Mouse (Mus musculus) limb, embryonic 13.5 days (tissue): ENCODE data around the gene Ces1e. TPM values are rescaled to one million over a fixed set of nuclear protein-coding genes. Genes with fewer than 3 reads are reported as not detected.

Source experiments
- ATAC-seq: fragments of 200-750 bp; cut with Nextera tagmentation; 2 replicates; pipeline ENCODE4 v1.8.0; 2017; ENCODE audit warnings: low read depth, moderate number of reproducible peaks, moderate TSS enrichment; ENCODE audit not compliant: low FRiP score
- H3K27ac ChIP-seq: fragments of 300-500 bp; sonication (generic); 2 replicates; pipeline ENCODE4 v1.5.1; 2015; ENCODE audit warnings: inconsistent platforms, mild to moderate bottlenecking, moderate library complexity
- H3K27me3 ChIP-seq: fragments of 300-500 bp; sonication (generic); 2 replicates; pipeline ENCODE4 v1.6.1; 2015; ENCODE audit warnings: mild to moderate bottlenecking, inconsistent platforms
- H3K36me3 ChIP-seq: fragments of 300-500 bp; sonication (generic); 2 replicates; pipeline ENCODE4 v1.6.1; 2015; ENCODE audit warnings: inconsistent platforms, mild to moderate bottlenecking, moderate library complexity
- H3K4me1 ChIP-seq: fragments of 300-500 bp; sonication (generic); 2 replicates; pipeline ENCODE4 v1.6.1; 2015; ENCODE audit warnings: inconsistent platforms
- H3K4me2 ChIP-seq: fragments of 300-500 bp; sonication (generic); replicated peaks from 2 replicates; pipeline ENCODE4 v1.6.1; 2015; ENCODE audit warnings: inconsistent platforms, mild to moderate bottlenecking, moderate library complexity
- H3K4me3 ChIP-seq: fragments of 300-500 bp; sonication (generic); 2 replicates; pipeline ENCODE4 v1.5.1; 2015; ENCODE audit warnings: moderate library complexity, mild to moderate bottlenecking, inconsistent platforms
- H3K9ac ChIP-seq: fragments of 300-500 bp; sonication (generic); 2 replicates; pipeline ENCODE4 v1.6.1; 2015; ENCODE audit warnings: mild to moderate bottlenecking, inconsistent platforms
- H3K9me3 ChIP-seq: fragments of 300-500 bp; sonication (generic); 2 replicates; pipeline ENCODE4 v1.6.1; 2016; ENCODE audit warnings: inconsistent platforms
- WGBS: fragments of 180-500 bp; shearing (Covaris S2); methylation state at CpG from one replicate; pipeline ENCODE4 v1.1.7; 2015; 5-methylcytosine and 5-hydroxymethylcytosine counted together
- polyA plus RNA-seq: library from polyadenylated mRNA; unstranded; fragments of >200 nt; fragmentation: Nextera tagmentation; extraction: Ambion mirVana; gene quantifications from 2 replicates; pipeline ENCODE4 v1.2.1, GENCODE M21; 2015

Ces1e gene
- polyA plus RNA-seq, 1 experiment from 2014 or later: not detected

GRCm38 (mm10) chr8:93171846-93172590 is 57.4 kb downstream of the Ces1e start:
- Histone ChIP-seq H3K4me3 (no peak overlapping the region), H3K4me1 (peaks cover 7% of the 10 kb centered on the region), H3K9me3 (no peaks in the 10 kb centered on the region), H3K4me2 (no peak overlapping the region), H3K36me3 (no peaks in the 10 kb centered on the region), H3K9ac (no peak overlapping the region), H3K27me3 (no peaks in the 10 kb centered on the region), H3K27ac (no peak overlapping the region)
- 71% methylated on average over 1 of the region's 1 CpGs for WGBS
- ATAC-seq: no peak

GRCm38 (mm10) chr8:93163363-93163762 is 66.1 kb downstream of the Ces1e start:
- Histone ChIP-seq H3K36me3 (no peaks in the 10 kb centered on the region), H3K9me3 (no peaks in the 10 kb centered on the region), H3K4me3 (no peak overlapping the region), H3K27ac (no peak overlapping the region), H3K27me3 (no peaks in the 10 kb centered on the region), H3K4me2 (no peak overlapping the region), H3K4me1 (no peaks in the 10 kb centered on the region), H3K9ac (no peak overlapping the region)
- 97% methylated on average over 1 of the region's 1 CpGs for WGBS
- ATAC-seq: no peak

GRCm38 (mm10) chr8:93151401-93151800 is 78.0 kb downstream of the Ces1e start:
- no peaks in the 10 kb centered on the region for H3K4me1 ChIP-seq
- H3K9ac ChIP-seq: no peak overlapping the region
- ATAC-seq: no peak
- no peak overlapping the region for H3K27ac ChIP-seq
- no peaks in the 10 kb centered on the region for H3K27me3 ChIP-seq
- no peaks in the 10 kb centered on the region for H3K36me3 ChIP-seq
- H3K4me3 ChIP-seq: no peak overlapping the region
- H3K4me2 ChIP-seq: no peak overlapping the region
- 100% methylated on average over 1 of the region's 1 CpGs for WGBS
- H3K9me3 ChIP-seq: no peaks in the 10 kb centered on the region

Other genes with a start within 250 kb of the Ces1e start
- gene Ces1a, start 181.4 kb downstream of the Ces1e start, polyA plus RNA-seq: 0.09 TPM in 1 of 2 replicates, not detected in the other
- not detected in 2 replicates for gene Ces1b, start 149.6 kb downstream of the Ces1e start, polyA plus RNA-seq
- gene Ces1c, start 98.3 kb downstream of the Ces1e start, polyA plus RNA-seq: not detected in 2 replicates
- 0.31 TPM in 1 of 2 replicates, not detected in the other for gene Ces1d, start 31.8 kb downstream of the Ces1e start, polyA plus RNA-seq
- 0.32 TPM in 1 of 2 replicates, not detected in the other for gene Ces1f, start 50.1 kb upstream of the Ces1e start, polyA plus RNA-seq
- not detected in 2 replicates for gene Ces1g, start 107.7 kb upstream of the Ces1e start, polyA plus RNA-seq
- not detected in 2 replicates for gene Ces1h, start 150.1 kb upstream of the Ces1e start, polyA plus RNA-seq